Mouse (Mus musculus): ENCODE data around the gene Fstl4.

Gene Fstl4

DNA sequence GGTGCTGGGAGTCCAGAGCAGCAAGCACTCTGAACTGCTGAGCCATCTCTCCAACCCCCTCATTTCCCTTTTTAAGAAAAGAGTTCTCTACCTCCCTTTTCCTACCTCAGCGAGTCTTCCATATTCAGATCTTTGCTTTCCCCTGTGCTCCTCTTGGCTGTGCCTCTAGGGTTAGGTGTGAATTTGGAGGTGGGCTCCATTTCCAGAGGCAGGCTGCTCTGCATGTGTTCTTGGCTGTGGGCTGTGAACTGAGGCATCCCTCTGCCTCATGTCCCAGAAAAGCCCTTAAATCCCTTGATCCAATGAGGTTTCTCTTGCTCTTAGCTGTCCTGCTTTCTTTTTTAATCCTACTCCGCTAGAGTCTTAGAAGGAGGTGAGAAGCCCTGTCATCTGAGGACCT, 151.2 kb downstream of the Fstl4 start:
- no peak for DNase-seq

DNA sequence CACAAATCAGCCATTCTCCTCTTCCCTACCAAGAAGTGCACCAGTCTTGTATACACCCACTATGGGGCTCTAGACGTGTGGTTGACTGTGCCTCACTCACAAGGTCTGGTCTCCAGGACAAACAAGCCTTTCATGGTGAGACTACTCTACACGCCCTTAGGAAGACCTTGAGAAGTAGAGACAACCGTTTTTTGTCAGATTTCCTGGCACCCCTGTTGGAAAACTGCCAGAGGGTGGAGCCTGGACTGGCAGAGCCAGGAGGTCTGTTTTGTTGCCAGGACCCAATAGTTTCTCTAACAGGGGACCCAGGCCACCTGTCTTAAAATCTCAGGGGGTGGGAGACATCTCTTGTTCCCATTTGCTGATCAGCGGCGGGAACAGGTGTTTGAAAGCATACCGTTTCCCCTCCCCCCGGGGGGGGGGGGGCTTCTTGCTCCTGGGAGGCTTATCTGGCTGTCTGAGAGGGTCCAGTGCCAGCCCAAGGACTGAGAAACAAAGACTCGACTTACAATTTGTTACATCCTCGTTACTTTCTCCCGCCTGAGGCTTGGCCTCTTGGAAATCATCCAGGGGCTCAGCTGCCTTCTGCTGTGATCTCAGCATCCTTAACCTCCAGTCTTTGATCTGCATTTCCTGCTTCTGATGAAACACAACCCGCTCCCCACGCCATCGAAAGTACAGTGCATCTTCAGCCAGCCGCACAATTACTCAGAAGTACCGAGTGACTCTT, 155.0 kb downstream of the Fstl4 start:
- DNase-seq: no peak

DNA sequence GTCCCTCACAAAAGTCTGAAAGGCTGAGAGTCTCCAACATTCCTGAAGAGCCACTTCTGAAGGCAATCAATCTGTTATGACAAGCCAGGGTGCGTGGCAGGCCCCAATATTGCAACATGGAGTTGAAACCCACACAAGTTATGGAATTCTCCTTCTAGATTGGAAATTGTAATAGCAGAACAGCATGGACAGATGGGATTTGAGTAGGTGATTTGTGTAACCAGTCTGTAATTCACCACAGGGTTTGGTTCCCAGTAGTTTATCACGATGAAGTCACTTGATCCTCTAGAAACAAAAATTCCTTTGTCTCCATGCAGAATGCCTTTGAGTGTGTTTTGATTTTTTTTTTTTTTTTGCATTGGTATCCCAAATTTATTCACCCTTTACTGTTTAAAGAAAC, 159.8 kb downstream of the Fstl4 start:
- DNase-seq: no peak

DNA sequence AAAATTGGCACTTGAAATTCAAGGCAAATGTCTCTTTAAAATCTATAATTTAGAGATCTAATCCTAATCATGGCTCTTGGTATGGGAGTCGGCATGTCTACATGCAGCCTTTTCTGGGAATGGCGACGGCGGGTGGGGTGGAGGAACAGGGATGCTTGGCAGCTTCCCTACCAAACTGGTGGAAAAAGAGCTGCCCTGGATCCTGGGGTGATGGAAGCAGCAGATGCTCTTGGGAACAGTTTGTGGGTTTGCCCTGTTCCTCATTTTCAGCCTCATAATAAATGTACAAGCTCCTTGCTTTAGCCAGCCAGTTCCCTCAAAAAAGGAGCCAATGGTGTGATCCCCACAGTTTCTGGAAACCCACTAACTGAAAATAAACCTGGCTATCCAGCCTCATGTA, 163.9 kb downstream of the Fstl4 start:
- no peak for DNase-seq

DNA sequence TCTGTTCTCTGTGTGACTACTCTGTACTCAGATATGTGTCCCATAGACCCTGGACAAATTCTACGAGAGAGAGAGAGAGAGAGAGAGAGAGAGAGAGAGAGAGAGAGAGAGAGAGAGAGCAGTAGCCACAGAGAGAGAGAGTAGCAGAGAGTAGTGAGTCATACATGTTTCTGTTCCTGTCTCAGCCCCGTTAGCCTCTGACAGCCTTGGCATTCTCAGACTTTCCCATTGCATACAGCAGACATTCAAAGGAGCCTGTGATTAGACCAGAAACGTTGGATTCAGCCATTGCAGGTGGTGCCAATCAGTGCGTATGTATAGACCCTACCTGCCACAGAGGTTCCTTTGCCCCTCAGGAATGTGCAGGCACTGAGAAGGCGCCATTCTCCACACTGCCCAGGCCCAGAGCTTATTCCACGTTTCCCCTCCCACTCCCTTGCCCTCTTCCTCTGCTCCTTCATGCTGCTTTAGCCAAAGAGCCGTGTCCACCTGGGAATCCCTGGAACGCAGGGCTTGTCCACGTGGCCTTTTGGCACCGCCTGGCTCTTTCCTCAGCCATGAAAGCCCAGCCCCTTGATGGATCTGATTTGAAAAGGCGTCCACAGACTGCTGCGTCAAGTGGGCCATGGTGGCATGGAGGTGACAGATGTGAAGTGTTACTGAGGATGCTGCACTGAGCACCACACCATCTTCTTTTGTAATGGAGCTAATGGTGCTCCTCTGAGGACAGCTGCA, 175.1 kb downstream of the Fstl4 start:
- DNase-seq: no peak

DNA sequence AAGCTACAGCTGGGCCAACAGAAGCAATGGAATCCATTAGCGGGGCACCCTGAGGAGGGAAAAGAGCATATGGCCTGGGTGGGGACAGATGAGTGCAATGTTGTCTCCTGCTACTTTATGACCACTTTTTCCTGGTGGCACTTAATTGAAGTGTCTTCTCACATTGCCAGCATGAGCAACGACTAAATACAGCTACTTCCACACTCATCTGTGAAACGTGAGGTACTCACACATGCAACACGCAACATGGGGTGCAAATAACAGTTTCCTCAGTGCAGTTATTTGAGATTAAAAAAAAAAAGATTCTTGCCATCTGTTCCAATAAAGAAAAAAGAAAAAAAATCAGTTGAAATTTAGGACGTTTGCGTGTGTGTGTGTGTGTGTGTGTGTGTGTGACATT, 178.5 kb downstream of the Fstl4 start:
- DNase-seq: no peak

DNA sequence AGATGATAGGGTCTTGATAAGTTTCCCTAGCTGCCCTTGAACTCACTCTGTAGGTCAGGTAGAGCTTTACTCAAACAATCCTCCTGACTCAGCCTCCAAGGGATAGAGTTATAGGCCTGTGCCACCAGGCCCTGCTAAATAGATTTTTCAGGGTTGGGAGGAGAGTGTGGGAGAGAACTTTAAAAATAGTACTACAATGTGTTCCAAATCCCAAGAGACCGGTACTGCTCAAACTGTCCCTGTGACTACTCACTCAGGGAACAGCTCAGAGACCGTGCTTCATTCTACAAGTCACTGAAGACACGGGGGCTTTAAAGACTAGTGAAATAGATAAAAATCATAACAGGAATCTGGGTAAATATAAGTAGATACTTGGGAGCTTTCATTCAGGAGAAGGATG, 190.6 kb downstream of the Fstl4 start:
- DNase-seq: no peak

DNA sequence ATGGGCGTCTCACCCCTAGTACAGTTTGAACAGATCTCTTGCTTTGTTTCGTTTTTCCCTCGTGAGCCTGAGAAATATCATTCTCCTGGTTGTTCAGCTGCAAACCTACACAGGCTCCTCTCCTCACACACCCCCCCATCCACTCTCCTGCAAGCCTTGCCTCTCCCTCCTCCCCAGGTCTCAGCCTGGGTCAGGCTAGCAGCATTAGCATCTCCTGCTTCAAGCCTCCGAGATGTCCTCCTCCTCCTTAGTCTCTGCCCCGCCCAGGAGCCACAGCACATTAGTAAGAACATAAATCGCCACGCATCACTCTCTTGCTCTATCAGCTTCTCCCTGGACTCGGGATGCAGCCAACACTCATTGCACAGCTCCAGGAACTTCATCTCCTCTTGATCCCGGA, 204.4 kb downstream of the Fstl4 start:
- no peak for DNase-seq

DNA sequence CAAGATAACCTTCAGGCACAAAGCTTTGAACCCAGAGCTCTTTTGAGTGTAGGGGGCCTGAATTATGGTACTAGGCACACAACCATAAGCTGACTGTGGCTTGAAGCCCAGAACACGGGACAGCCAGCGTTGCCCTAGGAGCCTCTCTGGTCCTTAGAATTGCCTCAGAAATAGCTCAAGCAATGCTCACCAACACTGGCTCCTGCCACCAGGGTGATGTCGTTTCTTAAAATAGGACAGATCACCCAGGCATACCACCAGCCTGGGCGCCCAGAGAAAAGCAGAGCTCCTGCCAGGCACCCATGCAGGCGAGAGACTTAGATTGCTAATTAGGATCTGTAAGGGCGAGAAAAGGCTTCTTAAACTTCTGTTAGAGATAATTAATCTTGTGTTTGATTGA, 206.0 kb downstream of the Fstl4 start:
- DNase-seq: no peak

DNA sequence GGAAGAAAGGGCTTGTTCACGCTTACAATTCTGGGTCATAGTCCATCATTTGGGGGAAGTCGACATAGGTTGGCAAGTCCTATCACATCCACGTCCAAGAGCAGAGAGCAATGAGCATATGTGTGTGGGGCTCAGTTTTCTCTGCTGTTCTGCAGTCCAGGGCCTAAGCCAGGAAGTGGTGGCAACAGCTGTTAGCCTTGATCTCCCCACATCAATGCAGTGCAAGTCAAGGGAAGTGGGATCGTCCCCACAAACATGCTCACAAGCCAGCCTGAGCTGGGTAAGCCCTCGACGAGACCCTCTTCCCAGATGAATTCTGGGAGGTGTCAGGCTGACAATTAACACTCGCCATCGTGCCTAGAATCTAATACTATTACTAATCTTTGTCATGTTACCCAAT, 222.6 kb downstream of the Fstl4 start:
- no peak for DNase-seq

DNA sequence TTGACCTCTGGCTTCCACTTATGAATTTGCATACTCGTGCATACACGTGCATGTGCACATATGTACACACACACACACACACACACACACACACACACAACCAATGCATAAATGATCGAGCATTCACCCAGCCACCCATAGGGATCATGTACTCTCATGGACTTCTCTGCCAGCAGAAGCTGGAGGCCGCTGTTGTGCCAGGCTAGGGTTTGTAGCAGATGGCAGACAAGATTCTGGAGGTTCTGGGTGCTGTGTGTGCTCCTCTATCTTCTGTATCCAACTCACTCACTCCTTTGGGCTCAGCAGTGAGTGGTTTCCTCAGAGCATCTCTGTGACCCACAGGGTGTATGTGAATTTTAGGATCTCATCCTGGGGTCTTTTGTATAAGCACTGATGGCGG, 230.3 kb downstream of the Fstl4 start:
- no peak for DNase-seq

DNA sequence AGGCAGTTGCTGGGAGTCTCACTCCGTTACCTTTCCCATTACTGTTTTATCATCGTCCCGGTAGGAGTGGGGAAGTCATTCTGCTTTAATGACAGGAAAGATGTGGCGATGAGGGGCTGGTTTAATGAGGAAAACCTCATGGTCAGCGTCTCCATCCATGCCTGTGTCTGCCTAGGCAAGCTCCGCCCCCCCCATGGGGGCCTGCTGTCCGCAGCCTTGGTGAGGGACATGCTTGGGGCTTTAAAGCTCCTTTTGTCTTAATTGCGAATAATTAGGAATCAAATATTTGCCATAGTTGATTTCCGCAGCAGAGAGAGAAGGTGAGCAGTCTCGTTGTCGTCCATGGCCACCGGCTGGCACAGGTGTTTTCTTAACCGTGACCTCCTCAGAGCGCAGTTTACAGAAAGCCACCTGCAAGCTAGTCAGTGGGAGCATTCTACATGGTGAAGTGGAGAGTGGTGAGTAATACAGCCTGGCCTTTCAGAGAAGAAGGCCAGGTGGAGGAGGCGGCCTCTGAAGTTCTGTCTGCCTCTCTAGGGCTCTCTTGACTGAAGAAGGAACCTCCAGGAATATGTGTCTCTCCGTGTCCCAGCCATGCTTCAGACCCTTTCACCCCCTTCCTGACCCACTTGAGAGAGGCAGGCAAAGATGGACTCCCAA, 232.1 kb downstream of the Fstl4 start:
- no peak for DNase-seq

DNA sequence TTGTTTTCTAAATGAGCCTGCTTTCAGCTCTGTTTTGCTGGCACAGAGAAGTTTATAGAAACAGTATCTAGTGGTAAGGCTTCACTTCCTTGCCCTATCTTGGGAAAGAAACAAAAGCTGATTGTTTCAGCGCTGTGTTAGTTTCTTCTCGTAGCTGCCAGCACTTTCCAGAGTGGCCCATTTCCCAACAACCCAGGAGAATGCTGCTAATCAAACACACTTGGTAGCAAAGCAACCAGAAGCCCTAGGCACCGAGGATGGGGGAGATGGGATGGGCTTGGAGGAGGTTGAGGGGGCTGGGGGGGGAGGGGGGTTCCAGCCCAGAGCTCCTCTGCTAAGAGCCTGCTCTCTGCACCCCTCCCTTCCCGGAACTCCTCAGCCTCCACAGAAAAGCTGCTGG, 233.0 kb downstream of the Fstl4 start:
- no peak for DNase-seq

DNA sequence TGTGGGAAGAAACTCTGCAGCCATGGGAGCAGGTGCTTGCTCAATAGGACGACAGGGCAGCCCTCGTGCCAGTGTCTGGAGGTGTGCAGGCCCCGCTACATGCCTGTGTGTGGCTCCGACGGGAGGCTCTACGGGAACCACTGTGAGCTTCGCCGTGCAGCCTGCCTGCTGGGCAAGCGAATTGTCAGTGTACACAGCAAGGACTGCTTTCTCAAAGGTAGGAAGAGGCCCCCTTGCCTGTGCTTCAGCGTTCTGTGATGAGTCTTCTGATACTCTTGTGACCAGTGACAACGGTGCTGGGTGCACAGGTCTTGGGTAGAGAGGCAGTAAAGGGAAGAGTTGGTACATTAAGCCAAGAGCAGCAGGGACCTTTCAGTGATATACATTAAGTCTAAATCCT, 235.8 kb downstream of the Fstl4 start:
- no peak for DNase-seq

DNA sequence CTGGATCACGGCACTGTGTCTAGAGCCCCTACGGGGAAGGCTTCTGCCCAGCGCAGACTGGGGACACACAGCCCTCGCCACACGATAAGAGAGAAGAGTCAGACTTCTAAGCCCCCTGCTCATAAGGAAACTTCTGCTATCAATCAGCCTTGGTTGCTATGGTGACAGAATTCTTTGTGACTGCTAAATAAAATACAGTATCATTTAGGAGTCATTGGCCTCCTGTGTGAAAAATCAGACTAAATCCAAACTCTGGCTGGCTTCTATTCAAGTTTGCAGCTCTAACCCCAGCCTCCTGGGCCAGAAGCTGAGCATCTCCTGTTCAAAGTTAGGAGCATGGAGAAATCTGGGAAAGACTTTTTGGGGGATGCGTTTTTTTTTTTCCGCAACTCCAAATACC, 238.9 kb downstream of the Fstl4 start:
- DNase-seq: no peak

DNA sequence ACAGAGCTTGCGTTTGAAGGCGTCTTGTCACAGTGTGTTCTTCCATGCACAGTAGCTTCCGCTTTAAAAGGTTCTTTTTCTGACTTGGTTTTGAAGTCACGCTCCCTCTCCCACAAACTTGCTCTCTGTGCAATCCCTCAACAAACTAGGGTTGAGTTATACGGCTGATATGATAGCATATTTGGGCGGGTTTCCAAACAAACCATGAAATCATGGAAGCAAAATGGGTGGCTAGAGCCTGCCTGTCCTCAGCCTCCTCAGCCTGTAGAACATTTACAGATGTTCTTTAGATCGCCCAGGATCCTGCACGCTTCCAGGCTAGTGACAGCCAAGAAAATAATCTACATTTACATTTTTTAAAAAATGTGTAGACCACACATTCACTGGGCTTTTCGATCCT, 239.4 kb downstream of the Fstl4 start:
- no peak for DNase-seq

DNA sequence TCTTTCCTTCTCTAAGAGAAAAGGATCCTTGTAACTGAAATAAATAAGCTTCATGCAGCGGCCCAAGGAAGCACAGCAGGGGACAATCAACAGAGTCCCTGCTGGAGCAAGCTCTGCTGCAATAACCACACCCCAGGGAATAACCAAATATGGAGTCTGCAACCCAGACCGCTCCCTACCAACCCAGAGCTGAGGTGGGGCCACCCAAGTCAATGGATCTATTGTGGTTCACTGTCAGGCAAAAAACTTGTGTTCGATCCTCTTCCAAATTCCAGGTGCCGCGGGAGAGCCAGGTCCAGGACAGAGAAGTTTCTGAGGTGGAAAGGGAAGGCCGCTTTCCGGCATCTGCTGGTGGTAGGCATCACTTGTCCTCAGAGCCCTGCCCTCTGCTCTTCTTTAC, 245.2 kb downstream of the Fstl4 start:
- DNase-seq: no peak

DNA sequence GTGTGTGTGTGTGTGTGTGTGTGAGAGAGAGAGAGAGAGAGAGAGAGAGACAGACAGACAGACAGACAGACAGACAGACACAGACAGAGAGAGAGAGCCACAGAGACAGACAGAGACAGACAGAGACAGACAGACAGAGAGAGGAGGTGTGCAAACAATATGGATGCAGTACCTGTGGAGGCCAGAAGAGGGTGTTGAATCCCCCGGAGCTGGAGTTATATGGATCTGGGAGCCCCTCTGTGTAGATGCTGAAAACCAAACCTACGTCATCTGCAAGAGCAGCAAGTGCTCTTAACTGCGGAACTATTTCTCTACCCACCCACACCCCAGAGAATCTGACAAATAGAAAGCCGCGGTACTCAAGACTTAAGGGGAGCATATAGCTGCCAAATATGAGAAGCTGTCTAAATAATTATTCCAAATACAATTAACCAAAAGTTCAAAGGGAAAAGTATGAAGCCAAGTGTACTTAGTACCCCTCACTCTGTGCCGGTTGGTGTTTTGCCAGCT, 247.6 kb downstream of the Fstl4 start:
- no peak for DNase-seq

DNA sequence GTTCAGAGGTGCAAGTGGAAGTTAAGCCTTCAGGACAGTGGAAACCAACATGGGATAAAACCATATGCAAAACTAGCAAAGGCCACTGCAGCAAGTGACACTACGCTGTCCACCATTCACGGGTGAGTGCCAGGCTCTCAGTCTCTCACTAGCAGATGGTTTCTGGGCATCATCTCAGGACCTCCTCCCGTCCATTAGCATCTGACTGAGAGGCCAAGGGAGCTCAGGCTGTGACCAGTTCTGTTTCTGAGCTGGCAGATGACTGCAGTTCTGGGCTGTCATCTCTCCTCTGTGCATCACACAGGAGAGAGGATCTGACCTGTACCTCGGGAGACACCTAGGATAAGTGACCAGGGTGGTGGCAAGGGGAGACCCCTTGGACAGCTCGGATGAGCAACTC, 249.5 kb downstream of the Fstl4 start:
- DNase-seq: no peak

DNA sequence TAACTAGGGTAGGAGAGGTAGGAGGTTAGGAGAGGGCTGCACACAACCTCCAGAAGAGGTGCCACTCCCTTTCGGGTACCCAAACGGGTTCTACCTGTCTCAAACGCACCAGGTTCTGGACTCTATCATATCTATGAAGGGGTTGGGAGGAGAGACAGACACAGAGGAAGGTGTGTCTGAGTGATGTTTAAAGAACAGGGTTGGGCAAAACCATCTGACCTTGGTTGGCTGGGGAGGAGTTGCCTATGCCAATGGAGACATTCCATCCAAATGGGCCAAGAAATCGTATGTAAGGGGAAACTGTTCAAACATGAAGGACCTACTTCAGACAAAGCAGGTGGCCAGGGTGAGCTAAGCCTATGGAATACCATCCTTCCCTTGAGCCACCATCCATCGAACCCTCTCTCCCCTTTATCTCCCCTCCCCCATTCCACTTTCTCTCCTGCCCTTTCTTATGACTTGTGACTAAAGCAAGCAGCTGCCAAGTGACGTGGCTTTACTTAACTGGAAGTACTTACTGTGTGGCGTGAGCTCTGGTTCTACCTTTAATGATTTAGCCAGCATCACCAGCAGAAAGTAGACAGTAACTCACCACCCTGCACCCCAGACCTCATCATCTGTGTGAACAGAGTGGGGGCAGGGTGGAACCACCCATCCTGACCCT, 252.1 kb downstream of the Fstl4 start:
- no peak for DNase-seq

DNA sequence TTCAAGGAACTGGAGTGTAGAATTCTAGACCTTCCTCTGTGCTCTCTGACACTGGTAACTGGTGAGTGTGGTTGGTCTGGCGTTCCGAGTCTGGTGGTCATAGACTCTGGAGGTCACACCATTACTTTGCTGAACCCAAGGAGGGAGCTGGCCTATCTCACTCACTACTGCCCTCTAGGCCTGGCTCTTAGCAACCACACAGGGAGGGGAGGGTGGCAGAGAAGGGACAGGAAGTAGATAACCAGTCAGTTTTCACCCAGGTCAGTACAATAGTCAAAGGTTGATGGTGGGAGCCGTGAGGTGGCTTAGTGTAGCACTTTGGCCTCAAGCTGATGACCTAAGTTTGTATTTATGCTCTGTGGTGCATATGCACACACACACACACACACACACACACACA, 255.1 kb downstream of the Fstl4 start:
- DNase-seq: no peak

DNA sequence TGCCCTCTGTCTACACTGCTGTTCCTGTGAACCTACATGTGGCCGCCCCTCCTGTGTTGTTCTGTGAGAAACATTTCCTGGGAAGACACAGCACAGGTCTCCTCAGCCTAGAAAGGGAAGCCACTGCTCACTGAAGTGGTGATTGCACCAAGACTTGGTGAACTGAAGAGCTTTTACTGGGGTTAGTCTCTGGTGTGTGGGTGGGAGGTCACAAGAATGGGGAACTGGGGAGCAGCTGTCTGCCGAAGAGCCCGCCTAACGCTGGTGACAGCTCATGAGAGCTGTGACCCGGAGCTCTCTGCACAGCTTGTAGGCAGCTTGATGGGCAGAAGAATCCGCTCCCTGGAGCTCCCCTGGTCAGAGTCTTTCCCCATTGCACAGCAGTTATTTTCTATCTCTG, 260.0 kb downstream of the Fstl4 start:
- DNase-seq: no peak

DNA sequence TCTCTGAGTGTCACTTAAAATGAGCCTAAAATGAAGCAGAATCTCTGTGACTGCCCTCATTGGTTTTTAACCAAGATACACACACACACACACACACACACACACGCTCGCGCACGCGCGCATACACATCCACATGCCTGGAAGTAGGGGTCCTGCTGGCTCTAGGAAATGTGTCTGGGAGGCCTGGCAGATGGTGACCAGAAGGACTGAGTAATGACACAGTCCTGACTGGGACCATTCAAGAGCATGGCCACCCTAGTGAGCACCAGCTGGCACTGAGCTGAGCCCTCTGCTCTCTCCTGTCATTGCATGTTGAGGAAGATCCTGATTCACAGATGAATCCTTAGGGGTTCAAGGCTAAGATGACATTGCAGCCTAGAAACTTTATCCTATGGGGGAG, 261.3 kb downstream of the Fstl4 start:
- DNase-seq: no peak

Measured in spleen, adult 18-20 months (tissue).